Mouse (Mus musculus): Measurements from ENCODE around the gene Nefh.

The Nefh gene

DNA sequence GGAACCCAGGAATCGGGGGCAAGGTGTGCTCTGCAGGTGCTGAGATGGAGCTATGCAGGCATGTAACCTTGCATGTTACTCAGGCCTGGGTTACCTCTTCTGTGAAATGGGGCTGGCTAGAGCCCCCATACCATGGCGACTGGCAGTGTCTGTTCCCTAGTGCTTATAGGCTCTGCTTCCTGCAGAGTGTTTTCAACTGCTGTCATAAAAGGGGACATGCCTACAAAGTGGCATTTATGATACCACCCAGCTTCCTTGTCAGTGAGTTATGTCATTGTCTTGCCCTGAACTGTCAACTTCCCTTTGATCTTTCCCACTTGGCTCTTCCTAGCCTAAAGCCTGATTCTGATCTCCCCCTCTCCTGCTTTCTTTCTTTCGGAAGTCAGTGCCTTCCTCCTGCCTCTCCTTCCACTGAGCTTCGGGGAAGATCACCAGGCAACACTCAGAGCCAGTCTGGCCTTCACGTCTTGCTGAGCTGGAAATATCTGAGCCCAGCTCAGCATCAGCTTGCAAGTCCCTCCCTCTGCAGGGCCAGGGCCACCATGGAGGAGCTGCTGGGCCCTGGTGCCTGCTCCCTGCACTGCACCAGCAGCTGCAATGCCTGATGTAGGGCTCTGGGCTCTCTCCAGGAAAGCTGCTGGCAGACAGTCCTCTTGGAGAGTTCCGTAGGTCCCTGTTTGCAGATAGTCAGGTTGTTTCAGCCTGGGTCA lies 15.4 kb upstream of the Nefh start:
- in situ Hi-C loops (cut with MboI; ENCODE audit: unreplicated experiment in 2 of 2): loop anchor here (25.0 kb wide), 1 partner anchor 499 kb away; no protein-coding TSS in a partner anchor

DNA sequence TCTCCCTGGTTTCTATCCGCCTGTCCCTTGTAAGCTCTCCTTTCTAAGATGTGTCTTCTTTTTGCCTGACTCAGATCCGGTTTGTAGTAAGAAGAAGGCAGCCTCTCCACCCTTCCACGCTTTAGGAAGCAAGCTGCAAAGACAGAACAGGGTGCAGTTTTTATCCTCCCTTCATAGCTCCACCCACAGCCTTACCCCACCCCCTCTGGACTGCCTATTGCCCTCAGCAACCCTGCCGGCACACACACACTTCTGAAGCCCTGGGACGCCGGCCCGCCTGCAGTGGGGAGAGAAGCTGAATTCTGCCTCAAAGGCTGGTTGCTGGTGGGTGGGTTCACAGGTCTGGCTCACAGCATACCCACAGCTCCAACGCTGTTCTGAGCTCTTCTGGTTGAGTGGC lies 6.1 kb upstream of the Nefh start:
- in situ Hi-C loops (cut with MboI; ENCODE audit: unreplicated experiment in 2 of 2): loop anchor here (25.0 kb wide), 1 partner anchor 508 kb away; no protein-coding TSS in a partner anchor

DNA sequence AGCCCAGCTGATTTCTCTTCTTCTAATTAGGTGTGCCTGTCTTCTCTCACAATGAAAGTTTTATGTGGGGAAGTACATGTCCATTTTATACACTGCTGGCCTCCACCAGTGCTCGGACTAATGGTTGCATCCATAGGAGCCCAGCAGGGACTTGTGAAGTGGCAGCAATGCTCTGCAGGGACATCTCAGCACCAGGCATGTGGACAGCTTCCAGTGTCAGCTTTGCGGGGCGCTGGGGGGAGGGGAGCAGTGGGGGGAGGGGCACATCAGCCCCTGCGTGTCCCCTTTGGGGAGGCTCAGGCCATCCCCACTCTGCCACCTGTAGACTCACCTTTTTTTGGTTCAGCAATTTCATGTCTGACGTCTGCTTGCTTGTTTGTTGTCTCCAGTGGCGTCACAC lies 5.5 kb upstream of the Nefh start:
- in situ Hi-C loops (cut with MboI; ENCODE audit: unreplicated experiment in 2 of 2): loop anchor here (25.0 kb wide), 1 partner anchor 509 kb away; no protein-coding TSS in a partner anchor

DNA sequence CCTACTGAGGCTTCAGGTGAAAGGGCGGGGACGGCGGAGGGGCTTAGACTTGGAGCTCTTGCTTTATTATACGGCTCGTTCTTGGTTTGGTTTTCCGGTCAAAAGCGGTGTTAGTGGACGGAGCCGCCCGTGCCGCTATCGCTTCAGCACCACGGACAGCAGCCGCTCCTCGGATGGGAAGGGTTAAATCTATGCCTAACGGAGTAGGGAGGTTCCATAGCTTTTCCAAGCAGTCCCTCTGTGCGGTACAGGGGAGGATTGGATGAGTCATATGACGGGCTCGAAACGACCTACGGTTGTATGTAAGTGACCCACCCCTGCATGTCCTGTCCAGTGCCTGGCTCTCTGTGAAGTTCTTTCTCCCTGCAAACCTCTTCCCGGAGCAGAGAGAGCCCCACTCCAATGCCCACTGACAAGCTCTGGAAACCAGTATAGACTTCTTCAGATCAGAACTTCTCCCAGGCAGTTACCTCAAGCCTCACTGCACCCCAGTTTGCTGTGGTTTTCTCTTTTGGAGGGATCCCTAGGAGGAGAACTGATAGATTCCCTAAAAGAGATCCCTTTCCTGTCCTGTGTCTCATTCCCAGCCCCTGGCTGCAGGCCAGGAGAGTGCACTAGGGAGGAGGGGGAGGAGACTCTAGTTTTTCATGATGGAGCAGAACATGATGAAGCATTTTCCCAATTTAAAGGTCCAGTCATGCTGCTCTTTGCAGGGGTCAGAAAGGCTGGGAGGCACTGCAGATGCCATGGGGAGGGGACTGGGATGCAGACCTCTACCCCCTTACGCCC lies 1.6 kb upstream of the Nefh start:
- in situ Hi-C loops (cut with MboI; ENCODE audit: unreplicated experiment in 2 of 2): loop anchor here (25.0 kb wide), 2 partner anchors 513 to 963 kb away; no protein-coding TSS in a partner anchor

DNA sequence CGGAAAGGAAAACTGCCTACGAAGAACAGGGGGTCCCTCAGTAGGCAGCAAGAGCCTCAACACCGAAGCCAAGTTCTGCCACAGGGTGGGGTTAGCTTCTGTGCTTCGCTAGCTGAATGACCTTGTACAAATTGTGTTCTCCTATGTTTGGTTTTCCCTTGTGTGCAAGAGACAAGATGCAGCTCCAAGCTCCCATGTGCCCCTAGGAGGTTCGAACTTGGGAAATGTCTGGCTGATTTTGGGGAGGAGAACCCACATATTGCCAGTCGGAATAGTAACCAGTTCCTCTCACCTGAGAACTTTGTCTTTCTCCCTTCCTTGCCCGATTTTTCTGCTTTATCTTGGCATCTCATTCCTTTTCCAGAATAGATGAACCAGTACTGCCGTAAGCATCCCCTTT lies 928 bp upstream of the Nefh start:
- in situ Hi-C loops (cut with MboI; ENCODE audit: unreplicated experiment in 2 of 2): loop anchor here in 1 of 2 experiments (25.0 kb wide), 1 partner anchor 964 kb away; no protein-coding TSS in a partner anchor

DNA sequence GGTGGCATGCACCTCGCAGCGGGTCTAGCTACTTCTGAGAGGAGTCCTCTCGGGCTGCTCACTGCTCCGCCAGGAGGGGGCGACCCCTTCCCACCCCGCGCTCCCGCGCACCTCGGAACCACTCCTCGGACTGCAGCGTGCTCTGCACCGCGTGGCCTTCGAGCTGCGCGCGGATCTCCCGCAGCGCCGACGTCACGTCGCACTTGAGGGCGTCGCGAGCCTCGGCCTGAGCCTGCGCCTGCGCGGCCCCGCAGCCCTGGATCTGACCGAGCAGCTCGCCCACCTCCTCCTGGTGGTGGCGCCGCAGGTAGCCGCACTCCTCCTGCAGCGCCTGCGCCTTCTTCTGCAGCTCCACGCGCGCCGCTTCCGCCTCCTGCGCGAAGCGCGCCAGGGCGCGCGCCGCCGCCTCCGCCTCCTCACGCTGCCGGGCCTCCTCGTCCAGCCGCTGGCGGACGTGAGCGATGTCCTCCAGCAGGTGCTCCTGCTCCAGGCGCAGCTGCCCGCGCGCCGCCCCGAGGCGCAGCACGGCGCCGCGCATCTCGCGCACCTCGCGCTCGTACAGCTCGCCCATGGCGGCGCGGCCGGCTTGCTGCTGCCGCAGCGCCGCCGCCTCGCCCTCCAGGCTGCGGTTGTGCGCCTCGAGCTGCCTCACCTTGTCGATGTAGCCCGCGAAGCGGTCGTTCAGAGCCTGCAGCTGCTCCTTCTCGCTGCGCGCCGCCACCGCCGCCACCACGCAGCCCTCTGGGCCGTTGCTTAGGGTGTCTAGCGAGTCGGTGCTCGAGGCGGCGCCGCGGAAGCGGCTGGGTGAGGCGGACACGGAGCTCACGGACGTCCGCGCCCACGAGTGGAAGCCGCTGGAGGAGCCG lies 684 bp downstream of the Nefh start:
- in situ Hi-C loops (cut with MboI; ENCODE audit: unreplicated experiment in 2 of 2): loop anchor here in 1 of 2 experiments (25.0 kb wide), 1 partner anchor 965 kb away; no protein-coding TSS in a partner anchor

DNA sequence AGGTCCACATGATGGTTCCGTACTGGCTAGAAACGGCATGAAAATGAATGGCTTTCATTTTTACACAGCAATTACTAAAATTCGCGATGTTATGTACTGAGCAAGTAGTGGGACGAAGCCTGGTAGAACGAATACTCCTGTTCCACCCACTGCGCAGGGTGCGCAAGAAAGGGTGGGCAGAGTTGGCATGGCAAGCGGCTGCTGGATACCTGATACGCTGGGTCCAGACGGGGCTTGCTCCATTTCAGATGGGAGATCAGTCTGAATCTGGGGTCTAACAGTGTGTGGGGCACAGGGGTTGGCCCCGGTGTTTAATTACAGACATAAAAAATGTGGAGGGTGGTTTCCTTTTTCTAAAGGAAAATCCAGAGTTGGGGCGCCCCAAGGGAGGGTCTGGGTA lies 1.3 kb downstream of the Nefh start:
- in situ Hi-C loops (cut with MboI; ENCODE audit: unreplicated experiment in 2 of 2): loop anchor here in 1 of 2 experiments (25.0 kb wide), 1 partner anchor 966 kb away; no protein-coding TSS in a partner anchor

DNA sequence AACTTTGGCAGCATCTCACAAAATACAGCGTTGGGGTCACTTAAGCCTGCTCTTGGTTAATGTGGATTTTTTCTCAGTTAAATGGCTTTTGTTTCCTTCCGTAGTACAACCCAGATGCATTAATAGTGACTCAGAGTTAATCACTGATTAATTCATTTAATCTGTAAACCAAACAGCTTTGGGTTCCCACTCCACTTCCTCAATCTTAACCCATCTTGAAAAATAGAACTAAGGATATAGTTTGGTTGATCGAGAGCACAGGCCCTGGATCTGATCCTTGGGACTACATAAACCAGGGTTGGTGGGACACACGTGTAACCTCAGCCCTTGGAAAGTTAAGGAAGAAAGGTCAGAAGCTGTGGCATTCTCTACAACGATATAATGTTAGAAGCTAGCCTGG lies 11.6 kb downstream of the Nefh start:
- in situ Hi-C loops (cut with MboI; ENCODE audit: unreplicated experiment in 2 of 2): loop anchor here in 1 of 2 experiments (25.0 kb wide), 1 partner anchor 976 kb away; no protein-coding TSS in a partner anchor

DNA sequence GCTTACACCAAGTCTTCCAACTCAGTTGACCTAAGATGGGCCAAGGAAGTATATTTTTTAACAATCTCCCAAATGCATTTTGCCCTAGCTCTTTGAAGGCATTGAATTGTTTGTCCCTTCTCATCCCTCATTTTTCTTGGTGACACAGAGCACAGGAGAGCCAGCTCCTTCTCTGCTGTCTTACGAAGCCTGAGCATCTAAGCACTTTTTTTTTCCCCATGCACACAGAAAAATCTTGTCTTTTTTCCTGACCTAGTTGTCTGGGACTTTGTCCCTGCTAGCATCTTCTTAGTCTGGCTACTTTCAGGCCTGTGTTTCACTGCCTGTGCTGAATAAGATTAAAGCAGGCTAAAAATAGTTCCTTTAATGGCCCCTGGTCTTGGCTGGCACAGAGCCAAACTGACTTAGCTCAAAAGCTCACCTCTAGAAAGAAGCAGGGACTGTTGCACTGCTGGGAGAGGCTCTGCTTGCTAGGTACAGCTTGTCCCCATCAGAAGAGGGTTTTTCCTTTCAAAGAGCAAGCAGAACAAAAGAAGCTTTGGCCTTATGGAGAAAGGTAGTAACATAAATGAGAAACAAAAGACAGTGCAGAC lies 16.8 kb downstream of the Nefh start:
- in situ Hi-C loops (cut with MboI; ENCODE audit: unreplicated experiment in 2 of 2): loop anchor here in 1 of 2 experiments (25.0 kb wide), 1 partner anchor 981 kb away; no protein-coding TSS in a partner anchor

DNA sequence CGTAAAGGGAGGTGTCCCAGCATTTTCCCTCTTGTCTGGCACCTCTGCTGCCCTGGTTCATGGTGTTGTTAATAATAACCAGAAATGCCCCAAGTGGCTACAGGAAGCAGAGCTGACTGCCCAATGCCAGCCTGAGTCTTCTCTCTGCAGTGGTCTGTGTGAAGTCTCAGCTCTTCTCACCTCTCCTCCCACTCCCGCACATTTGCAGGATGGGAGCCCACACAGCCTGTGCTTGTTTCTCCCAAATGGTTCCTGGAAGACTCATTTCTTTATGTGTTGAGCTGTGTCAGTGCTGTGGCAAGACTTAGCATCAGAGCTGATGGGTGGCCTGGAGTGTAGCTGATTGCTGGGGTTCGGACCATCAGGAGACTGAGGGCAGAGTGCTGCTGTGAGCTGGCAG lies 20.6 kb downstream of the Nefh start:
- in situ Hi-C loops (cut with MboI; ENCODE audit: unreplicated experiment in 2 of 2): loop anchor here in 1 of 2 experiments (25.0 kb wide), 1 partner anchor 985 kb away; no protein-coding TSS in a partner anchor

DNA sequence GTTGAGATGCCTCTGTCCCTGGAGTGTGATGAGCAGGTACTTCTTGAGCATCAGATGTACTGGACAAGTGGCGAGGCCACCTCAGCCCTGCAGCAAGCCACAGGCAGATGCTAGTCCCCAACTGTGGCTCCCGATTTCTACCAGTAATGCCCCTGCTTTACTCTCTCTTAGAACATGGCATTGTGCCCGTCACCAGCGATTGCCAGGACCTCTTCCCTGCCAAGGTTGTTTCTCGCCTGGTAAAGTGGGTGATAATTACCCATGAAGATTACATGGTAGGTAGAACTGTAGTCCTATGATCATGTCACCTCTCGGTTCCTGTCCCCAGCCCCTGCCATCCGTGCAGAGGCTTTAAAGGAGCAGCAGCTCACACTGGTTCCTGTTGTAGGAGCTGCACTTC lies 26.1 kb downstream of the Nefh start:
- in situ Hi-C loops (cut with MboI; ENCODE audit: unreplicated experiment in 2 of 2): no loop called here

DNA sequence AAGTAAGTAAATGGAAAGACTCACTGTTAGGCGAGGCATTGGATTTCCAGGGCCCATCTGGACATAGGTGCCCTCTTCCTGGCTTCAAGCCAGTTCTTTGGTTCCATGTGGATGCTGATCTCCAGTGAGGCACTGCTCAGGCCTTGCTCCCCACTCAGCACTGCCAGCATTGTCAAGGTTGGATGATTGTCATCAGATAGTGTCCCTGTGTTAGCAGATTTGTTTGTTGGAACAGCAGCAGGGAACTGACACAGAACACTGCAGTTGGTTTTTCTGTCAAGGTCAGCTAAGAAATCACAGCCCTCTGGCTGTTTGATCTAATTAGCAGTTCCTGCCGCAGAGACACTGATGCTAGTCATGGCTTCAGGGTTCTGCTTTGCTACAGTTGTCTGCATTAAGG lies 26.6 kb downstream of the Nefh start:
- in situ Hi-C loops (cut with MboI; ENCODE audit: unreplicated experiment in 2 of 2): no loop called here

DNA sequence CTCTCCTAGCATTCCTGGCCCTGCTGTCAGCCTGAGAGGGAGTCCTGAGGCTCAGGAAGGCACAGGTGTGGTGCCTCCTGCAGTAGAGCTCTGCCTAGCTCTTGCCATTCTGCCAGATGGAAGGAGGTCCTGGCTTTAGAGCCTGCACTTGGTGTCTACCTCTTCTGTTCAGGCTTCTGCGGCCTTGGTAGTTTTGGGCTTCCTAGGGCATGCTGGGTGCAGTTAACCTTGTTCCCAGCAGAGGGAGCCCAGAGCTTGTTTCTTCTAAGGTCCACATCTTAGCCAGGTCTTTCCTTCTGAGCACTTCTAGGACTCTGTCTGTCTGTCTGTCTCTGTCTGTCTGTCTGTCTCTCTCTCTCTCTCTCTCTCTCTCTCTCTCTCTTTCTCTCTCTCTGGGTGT lies 31.8 kb downstream of the Nefh start:
- in situ Hi-C loops (cut with MboI; ENCODE audit: unreplicated experiment in 2 of 2): loop anchor here (5.0 kb wide), 2 partner anchors 61 to 151 kb away; partner anchors contain the start of gene Gas2l1 (in 1 of the 2)

DNA sequence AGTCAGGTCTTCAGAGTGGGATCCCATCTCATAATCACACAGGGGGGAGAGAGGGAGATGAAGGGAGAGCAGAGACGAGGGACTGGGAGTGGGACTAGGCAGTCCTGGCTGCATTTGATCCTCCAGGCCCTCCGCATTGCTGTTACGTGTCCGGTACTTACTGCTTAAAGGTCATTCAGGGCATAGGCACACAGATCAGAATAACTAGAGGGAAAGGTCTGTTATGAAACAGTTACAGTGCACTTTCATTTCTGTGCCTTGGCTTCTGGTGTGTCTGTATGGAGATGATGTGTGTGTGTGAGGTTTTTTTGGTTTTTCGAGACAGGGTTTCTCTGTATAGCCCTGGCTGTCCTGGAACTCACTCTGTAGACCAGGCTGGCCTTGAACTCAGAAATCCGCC lies 41.6 kb downstream of the Nefh start:
- in situ Hi-C loops (cut with MboI; ENCODE audit: unreplicated experiment in 2 of 2): no loop called here

DNA sequence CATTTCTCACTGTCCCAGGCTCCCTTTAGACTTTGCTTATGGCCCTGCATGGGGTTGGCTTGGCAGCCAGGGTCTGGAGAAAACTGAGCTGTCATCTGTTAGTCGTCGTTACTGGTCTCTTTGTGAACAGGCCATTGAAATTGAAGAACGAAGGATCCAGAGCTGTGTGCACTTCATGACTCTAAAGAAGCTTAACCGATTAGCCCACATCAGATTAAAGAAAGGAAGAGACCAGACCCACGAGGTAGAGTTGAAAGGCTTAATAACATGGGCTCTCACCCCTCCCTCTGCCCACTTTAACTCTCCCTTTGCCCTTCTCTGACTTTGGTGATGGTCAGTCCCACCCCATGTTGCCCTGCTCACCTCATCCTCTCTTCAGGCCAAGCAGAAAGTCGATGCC lies 45.9 kb downstream of the Nefh start:
- in situ Hi-C loops (cut with MboI; ENCODE audit: unreplicated experiment in 2 of 2): no loop called here

DNA sequence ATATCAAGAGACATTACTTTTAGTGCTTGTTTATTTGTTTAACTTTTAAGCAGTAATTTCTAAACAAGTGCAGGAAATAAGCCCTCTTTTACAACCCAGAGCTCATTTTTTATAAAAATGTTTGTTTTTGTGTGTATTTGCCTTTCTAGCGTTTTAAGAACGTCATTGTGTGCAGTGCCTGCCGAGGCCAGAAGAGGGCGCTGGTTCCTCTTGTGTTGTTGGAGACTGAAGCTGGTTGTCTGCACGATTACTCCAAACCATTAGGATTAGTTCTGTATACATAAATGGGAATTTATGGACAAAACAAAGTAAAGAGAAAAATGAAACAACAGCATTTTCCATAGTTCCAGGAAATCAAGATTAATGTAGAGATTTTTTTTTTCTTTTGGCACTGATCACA lies 47.4 kb downstream of the Nefh start:
- in situ Hi-C loops (cut with MboI; ENCODE audit: unreplicated experiment in 2 of 2): no loop called here

DNA sequence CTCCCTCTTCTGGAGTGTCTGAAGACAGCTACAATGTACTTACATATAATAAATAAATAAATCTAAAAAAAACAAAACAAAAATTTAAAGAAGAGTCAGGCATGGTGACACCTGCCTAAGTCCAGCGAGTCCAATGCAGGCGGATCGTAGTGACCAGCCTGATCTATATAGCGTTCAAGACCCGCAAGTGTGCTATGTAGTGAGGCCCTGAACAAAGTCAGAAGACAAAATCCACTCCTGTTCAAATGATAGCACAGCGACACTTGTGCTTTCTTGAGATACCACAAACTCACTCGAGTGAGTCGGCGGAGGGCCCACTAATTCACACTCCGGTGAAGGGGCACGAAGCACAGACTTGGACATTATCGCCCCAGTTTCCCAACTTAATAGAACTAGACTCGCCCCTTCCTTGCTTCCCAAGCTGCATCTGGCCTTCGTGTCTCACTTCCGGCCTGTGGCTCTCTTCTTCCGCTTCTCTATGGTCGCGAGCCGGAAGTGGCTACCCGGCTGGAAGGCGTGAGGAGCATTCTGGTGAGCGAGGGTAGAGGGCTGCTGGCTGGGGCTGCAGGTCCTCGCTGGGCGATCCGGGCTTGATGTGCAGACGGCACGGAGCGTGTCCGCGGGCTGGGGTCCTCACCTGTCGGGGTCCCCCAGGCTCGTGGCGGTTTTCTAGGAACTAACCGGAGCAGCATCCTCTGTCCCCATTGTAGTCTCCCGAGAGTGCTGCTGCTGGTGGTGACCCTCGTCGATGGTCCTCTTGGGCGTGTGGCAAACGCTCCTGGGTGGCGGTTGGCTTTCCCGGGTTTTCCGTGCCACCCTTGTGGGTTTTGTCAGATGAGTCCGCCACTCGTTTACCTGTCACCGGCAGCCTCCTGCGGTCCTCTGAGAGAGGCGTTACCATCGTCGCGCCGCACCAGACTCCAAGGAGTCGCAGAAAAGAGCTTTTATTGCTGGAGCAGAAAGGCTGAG lies 52.7 kb downstream of the Nefh start, which contains the start of gene Thoc5:
Gene Thoc5 (plus strand): TSS at position 473 of the 969 bp plus-strand sequence.
- in situ Hi-C loops (cut with MboI; ENCODE audit: unreplicated experiment in 2 of 2): no loop called here
